Mouse (Mus musculus): Measurements from ENCODE around the gene Plekha5.

Plekha5 gene

GRCm38 (mm10) chr6:140532858-140533257 is 109.0 kb downstream of the Plekha5 start:
- 66% methylated on average over 1 of the region's 1 CpGs for WGBS

- WGBS: 49% methylated on average over 5 of the region's 5 CpGs
Observed at GRCm38 (mm10) chr6:140533606-140534005, 109.8 kb downstream of the Plekha5 start.

- 71% methylated on average over 8 of the region's 8 CpGs for WGBS
Observed at GRCm38 (mm10) chr6:140535504-140535903, 111.7 kb downstream of the Plekha5 start.

- WGBS: over 99% methylated on average over 3 of the region's 3 CpGs
Observed at GRCm38 (mm10) chr6:140541919-140542318, 118.1 kb downstream of the Plekha5 start.

GRCm38 (mm10) chr6:140543005-140543794 is 119.3 kb downstream of the Plekha5 start:
- 68% methylated on average over 11 of the region's 11 CpGs for WGBS

GRCm38 (mm10) chr6:140546095-140546494 is 122.2 kb downstream of the Plekha5 start:
- 42% methylated on average over 8 of the region's 8 CpGs for WGBS

GRCm38 (mm10) chr6:140546648-140547201 is 122.9 kb downstream of the Plekha5 start:
- WGBS: 55% methylated on average over 12 of the region's 12 CpGs

- 63% methylated on average over 11 of the region's 11 CpGs for WGBS
Observed at GRCm38 (mm10) chr6:140547203-140547944, 123.5 kb downstream of the Plekha5 start.

GRCm38 (mm10) chr6:140548082-140548769 is 124.4 kb downstream of the Plekha5 start:
- WGBS: 59% methylated on average over 5 of the region's 5 CpGs

- 72% methylated on average over 13 of the region's 13 CpGs for WGBS
Observed at GRCm38 (mm10) chr6:140550741-140551140, 126.9 kb downstream of the Plekha5 start.

GRCm38 (mm10) chr6:140554261-140554660 is 130.4 kb downstream of the Plekha5 start:
- 40% methylated on average over 4 of the region's 4 CpGs for WGBS

GRCm38 (mm10) chr6:140559411-140559810 is 135.6 kb downstream of the Plekha5 start:
- WGBS: 79% methylated on average over 6 of the region's 6 CpGs

GRCm38 (mm10) chr6:140561151-140561916 is 137.5 kb downstream of the Plekha5 start:
- 81% methylated on average over 9 of the region's 9 CpGs for WGBS

- WGBS: 85% methylated on average over 9 of the region's 9 CpGs
Observed at GRCm38 (mm10) chr6:140561917-140562590, 138.2 kb downstream of the Plekha5 start.

- WGBS: 96% methylated on average over 2 of the region's 2 CpGs
Observed at GRCm38 (mm10) chr6:140567199-140567598, 143.3 kb downstream of the Plekha5 start.

GRCm38 (mm10) chr6:140567897-140568296 is 144.0 kb downstream of the Plekha5 start:
- 65% methylated on average over 2 of the region's 2 CpGs for WGBS

GRCm38 (mm10) chr6:140570152-140570551 is 146.3 kb downstream of the Plekha5 start:
- whole genome bisulfite sequencing: 63% methylated on average over 11 of the region's 11 CpGs

- 94% methylated on average over 3 of the region's 3 CpGs for WGBS
Observed at GRCm38 (mm10) chr6:140574943-140575342, 151.1 kb downstream of the Plekha5 start.

- WGBS: 78% methylated on average over 8 of the region's 8 CpGs
Observed at GRCm38 (mm10) chr6:140576133-140576532, 152.3 kb downstream of the Plekha5 start.

- WGBS: 69% methylated on average over 18 of the region's 18 CpGs
Observed at GRCm38 (mm10) chr6:140576961-140577821, 153.3 kb downstream of the Plekha5 start.

Data from cerebral cortex, adult 2 months (tissue).